Mouse (Mus musculus) testis, adult 2 months (tissue): Measurements from ENCODE around the gene Slco3a1. TPM values are rescaled to one million over a fixed set of nuclear protein-coding genes. Genes with fewer than 3 reads are reported as not detected.

Experiments used
- H3K27ac ChIP-seq: fragments of 200-500 bp; 2 replicates; pipeline ENCODE4 v1.5.1; 2012; ENCODE audit warnings: low read depth, low read length; ENCODE audit not compliant: control insufficient read depth, insufficient read depth
- H3K27me3 ChIP-seq: fragments of 200-500 bp; 2 replicates; pipeline ENCODE4 v1.6.1; 2012; ENCODE audit warnings: mild to moderate bottlenecking, low read length, moderate library complexity; ENCODE audit not compliant: control insufficient read depth, insufficient read depth
- H3K36me3 ChIP-seq: fragments of 200-500 bp; 2 replicates; pipeline ENCODE4 v1.6.1; 2012; ENCODE audit warnings: mild to moderate bottlenecking, low read length; ENCODE audit not compliant: control insufficient read depth, insufficient read depth
- H3K4me1 ChIP-seq: fragments of 200-500 bp; 2 replicates; pipeline ENCODE4 v1.6.1; 2012; ENCODE audit warnings: low read length; ENCODE audit not compliant: control insufficient read depth, insufficient read depth
- H3K4me3 ChIP-seq: fragments of 200-500 bp; 2 replicates; pipeline ENCODE4 v1.5.1; 2012; ENCODE audit warnings: low read depth, mild to moderate bottlenecking, low read length, moderate library complexity, mixed read lengths; ENCODE audit not compliant: control insufficient read depth
- CTCF ChIP-seq: fragments of 200-500 bp; IDR thresholded peaks from 2 replicates; pipeline ENCODE4 v1.5.1; 2012; ENCODE audit warnings: low read depth, mild to moderate bottlenecking, inconsistent platforms, low read length, moderate library complexity; ENCODE audit not compliant: control insufficient read depth, insufficient read depth, insufficient replicate concordance
- POLR2A ChIP-seq: fragments of 200-500 bp; IDR thresholded peaks from 2 replicates; pipeline ENCODE4 v1.6.1; 2012; ENCODE audit warnings: low read depth, mild to moderate bottlenecking, inconsistent platforms, low read length, moderate library complexity; ENCODE audit not compliant: control insufficient read depth
- polyA plus RNA-seq: library from polyadenylated mRNA; depleted of rRNA; stranded (reverse); fragments of >200 nt; gene quantifications from 2 replicates; pipeline ENCODE4 v1.2.3, GENCODE M21; 2012

The Slco3a1 gene
- polyA plus RNA-seq, 1 experiment = 67.7 TPM

GRCm38 (mm10) chr7:74442380-74442779 is 112.2 kb downstream of the Slco3a1 start:
- Histone ChIP-seq H3K27ac (no peak overlapping the region), H3K4me1 (no peaks in the 10 kb centered on the region), H3K36me3 (no peaks in the 10 kb centered on the region), H3K4me3 (no peak overlapping the region), H3K27me3 (no peaks in the 10 kb centered on the region)
- TF ChIP-seq POLR2A (no peak), CTCF (no peak)

DNA sequence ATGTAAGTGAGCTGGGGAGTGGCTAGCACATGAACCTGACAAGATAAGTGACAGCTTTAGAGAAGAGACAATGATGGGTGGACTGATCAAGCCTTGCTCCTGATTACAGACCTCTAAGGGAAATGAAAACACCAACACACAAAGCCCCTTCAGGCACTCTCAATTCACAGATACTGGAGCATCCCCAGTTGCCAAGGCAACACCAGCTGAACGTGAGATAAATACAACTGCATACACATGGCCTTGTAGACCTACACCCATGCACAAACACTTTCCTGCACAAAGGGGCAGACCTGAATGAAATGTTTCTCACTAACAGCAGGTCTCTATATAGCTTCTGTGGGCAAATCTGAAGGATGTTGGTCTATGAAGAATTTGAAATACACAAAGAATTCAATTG is 117.0 kb downstream of the Slco3a1 start:
- Histone ChIP-seq H3K27me3 (no peaks in the 10 kb centered on the region), H3K4me3 (no peak overlapping the region), H3K36me3 (no peaks in the 10 kb centered on the region), H3K4me1 (no peaks in the 10 kb centered on the region), H3K27ac (no peak overlapping the region)
- TF ChIP-seq CTCF = no peak
- TF ChIP-seq POLR2A = no peak

DNA sequence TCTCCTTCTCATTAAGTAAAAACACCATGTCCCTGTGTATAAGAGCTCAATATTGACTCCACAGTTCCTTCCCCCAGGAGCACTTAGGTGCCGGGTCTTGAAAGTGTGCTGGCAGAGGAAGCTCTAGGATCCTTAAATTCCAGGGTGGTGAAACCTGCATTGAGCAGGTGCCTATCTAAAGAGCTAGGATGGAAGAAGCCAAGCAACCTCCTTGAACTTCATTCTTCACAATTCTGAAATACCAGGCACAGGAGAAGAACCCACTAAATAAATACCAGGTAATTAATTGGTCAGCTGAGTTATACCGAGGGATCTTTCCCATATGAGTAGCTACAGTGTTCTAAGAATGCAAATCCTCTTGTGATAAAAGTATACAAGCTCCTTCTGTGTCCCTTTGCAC is 117.9 kb downstream of the Slco3a1 start:
- no peaks in the 10 kb centered on the region for H3K36me3 ChIP-seq
- H3K27ac ChIP-seq = no peak overlapping the region
- TF ChIP-seq POLR2A = no peak
- H3K4me3 ChIP-seq = no peak overlapping the region
- no peaks in the 10 kb centered on the region for H3K4me1 ChIP-seq
- no peaks in the 10 kb centered on the region for H3K27me3 ChIP-seq

- H3K27ac ChIP-seq = no peak overlapping the region
- no peaks in the 10 kb centered on the region for H3K4me1 ChIP-seq
- H3K36me3 ChIP-seq = no peaks in the 10 kb centered on the region
- no peak overlapping the region for H3K4me3 ChIP-seq
- no peaks in the 10 kb centered on the region for H3K27me3 ChIP-seq
- no peak for TF ChIP-seq CTCF
- TF ChIP-seq POLR2A = no peak
Measured at GRCm38 (mm10) chr7:74432950-74433349, 121.6 kb downstream of the Slco3a1 start.

DNA sequence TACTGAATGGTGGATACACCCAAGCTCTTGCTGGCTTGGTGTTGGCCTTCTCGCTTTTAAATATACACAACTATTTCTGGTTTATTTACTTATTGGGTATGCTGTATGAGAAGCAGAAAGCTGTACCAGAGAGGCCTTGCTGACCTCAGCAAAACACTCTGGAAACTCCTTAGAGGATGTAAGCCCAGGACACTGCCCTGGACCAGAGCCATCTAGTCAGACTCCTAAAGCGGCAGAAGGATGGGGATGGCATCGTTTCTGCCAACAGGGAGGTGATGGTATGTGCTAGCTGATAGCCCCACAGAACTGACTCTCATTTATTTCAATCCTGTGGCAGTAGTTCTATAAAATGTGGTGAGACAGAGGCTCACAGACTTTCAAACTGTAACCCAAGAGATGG is 125.3 kb downstream of the Slco3a1 start:
- no peak overlapping the region for H3K4me3 ChIP-seq
- TF ChIP-seq POLR2A = no peak
- no peak for TF ChIP-seq CTCF

GRCm38 (mm10) chr7:74427135-74427534 is 127.4 kb downstream of the Slco3a1 start:
- no peak for TF ChIP-seq POLR2A
- no peak for TF ChIP-seq CTCF
- H3K27ac ChIP-seq = no peak overlapping the region
- peaks cover 4% of the 10 kb centered on the region for H3K4me1 ChIP-seq
- no peaks in the 10 kb centered on the region for H3K36me3 ChIP-seq
- H3K27me3 ChIP-seq = no peaks in the 10 kb centered on the region
- no peak overlapping the region for H3K4me3 ChIP-seq

More for the DNA sequence above, 125.3 kb downstream of the Slco3a1 start:
- no peaks in the 10 kb centered on the region for H3K4me1 ChIP-seq
- no peaks in the 10 kb centered on the region for H3K36me3 ChIP-seq
- no peaks in the 10 kb centered on the region for H3K27me3 ChIP-seq
- no peak overlapping the region for H3K27ac ChIP-seq

DNA sequence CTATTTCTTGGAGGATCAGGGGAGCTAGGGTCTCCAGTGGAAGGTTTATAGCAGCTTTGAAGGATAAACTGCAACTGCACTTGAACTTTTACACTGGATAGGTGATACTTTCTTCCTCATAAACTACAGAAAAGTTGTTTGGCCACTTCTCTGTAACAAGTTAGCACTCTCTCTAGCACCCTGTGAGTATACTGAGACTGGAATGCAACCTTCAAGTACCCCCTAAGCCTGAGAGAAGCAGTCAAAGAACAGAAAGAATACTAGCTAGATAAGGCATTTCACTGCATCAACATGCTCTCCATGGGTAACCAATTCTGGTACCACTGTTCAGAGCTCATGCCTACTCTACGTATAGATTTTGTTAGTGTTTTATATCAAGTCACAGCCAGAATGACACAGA is 128.6 kb downstream of the Slco3a1 start:
- peaks cover 4% of the 10 kb centered on the region for H3K4me1 ChIP-seq
- no peaks in the 10 kb centered on the region for H3K36me3 ChIP-seq
- no peak overlapping the region for H3K27ac ChIP-seq
- H3K27me3 ChIP-seq = no peaks in the 10 kb centered on the region
- TF ChIP-seq POLR2A = no peak
- TF ChIP-seq CTCF = no peak
- H3K4me3 ChIP-seq = no peak overlapping the region

DNA sequence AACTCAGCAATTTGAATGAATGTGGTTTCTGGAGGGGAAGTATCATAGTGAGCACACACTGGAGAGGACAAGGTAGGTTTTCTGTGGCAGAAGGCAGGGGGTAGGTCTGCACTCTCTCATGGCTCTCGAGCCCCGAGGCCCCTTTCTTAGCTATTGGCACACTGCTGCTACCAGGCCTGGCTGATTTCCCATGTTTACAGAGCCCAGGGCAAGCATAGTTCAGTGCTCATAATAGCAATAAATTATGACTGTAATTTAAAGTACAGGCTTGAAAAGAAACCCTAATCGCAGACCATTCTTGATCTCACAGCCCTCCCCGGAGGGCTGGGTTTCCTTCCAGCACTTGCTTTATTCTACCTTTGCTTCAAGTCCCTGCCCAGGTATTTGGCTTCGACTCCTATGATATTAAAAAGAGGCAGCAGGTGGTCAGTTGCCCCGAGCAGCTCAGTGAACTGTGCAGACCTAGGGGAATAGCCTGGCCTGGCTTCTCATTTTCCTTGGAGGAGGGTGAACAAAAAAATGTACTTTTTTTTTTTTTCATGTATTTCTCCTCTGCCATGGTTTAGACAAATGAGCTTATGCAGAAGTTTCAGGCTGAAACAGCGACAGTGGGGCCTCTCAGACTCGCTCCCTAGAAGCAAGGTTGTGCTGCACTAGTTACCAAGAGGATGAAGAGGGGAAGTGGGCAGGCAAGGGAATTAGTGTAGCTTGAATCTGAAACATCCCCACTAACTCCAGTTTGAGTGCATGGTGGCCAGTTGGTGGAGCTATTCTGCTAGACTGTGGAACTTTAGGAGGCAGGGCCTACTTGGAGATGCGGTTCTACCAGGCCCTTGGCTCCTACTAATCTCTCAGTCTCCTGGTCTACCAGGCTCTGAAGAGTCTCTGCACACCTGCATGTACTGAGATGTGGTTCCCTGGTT is 130.4 kb downstream of the Slco3a1 start:
- Histone ChIP-seq H3K36me3 (no peaks in the 10 kb centered on the region), H3K4me1 (peaks cover 4% of the 10 kb centered on the region), H3K27me3 (no peaks in the 10 kb centered on the region), H3K27ac (peak overlapping the region; percentile 32), H3K4me3 (no peak overlapping the region)
- TF ChIP-seq CTCF = no peak
- TF ChIP-seq POLR2A = no peak
